Mouse (Mus musculus) G1E (cell line): ENCODE measurements around the gene Trim2.

Experiments
- CTCF ChIP-seq: IDR thresholded peaks from 2 replicates; pipeline ENCODE4 v1.5.1; 2012; ENCODE audit warnings: low read depth, low read length, inconsistent platforms, mixed read lengths
- POLR2AphosphoS5 ChIP-seq: IDR thresholded peaks from 2 replicates; pipeline ENCODE4 v1.6.1; 2012; ENCODE audit warnings: low read depth, low read length, inconsistent platforms; ENCODE audit not compliant: insufficient replicate concordance

DNA sequence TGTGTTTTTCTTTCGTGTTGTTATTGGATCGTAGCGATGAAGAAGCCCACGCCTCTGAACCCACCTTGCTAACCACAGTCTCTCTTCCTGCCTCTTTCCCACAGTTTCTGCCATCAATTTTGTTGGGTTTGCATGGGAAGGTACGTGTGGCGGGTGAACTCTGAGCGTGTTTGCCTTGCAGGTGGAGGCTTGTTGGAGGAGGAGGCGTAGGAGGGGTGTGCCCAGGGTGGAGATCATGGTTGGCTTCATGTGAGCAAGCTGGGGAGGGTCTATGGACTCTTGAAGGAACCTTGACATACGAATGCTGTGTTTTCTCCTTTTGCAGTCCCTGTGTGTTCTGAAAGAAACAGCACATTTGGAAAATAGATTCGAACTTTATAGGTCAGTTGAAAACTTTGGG, 43.1 kb upstream of the Trim2 start:
- no peak for TF ChIP-seq CTCF
- TF ChIP-seq POLR2AphosphoS5: no peak
